Comparison of ENCODE assay signal across 25 mouse cellular contexts in genomic region chr2:31422576-31422975, GRCm38 (mm10). TPM values are rescaled to one million over a fixed set of nuclear protein-coding genes. Genes with fewer than 3 reads are reported as not detected.
DNase-seq lines count a peak whose midpoint lies in the region; ATAC-seq and TF ChIP-seq lines count a peak whose summit lies in the region.
"Had no signal": no experiment of that assay in that cellular context is flagged by ENCODE, and none has a peak within 500 bp of the region (broad histone marks: within the 10 kb centered on the region; RNA-seq: fewer than 3 reads in every experiment).

No protein-coding gene starts in this region.

- no peak overlapping the region for H3K27ac ChIP-seq in midbrain, postnatal 0 days (ENCODE audit: low read depth, low read length)

- ATAC-seq in midbrain, postnatal 0 days (ENCODE audit: low FRiP score) = no peak
- ATAC-seq: activated CD4-positive, CD25-positive, alpha-beta regulatory T cell, adult 4 months; CD4-positive, CD25-positive, alpha-beta regulatory T cell, adult 4 months; Patski had no signal

- peaks cover 86% of the 10 kb centered on the region for H3K4me1 ChIP-seq in E14TG2a.4 (replicated peaks; ENCODE audit: low read depth, low read length)
- H3K4me1 ChIP-seq in midbrain, postnatal 0 days (ENCODE audit: insufficient read depth, low read length) = no peaks in the 10 kb centered on the region

- no peak overlapping the region for H3K9ac ChIP-seq in midbrain, postnatal 0 days (replicated peaks; ENCODE audit: low read length, poor library complexity, severe bottlenecking)

- no peaks in the 10 kb centered on the region for H3K9me3 ChIP-seq in E14TG2a.4 (ENCODE audit: low read length)
- no peaks in the 10 kb centered on the region for H3K9me3 ChIP-seq in midbrain, postnatal 0 days (ENCODE audit: low read length)
- H3K9me3 ChIP-seq: G1E had no signal

- no peaks in the 10 kb centered on the region for H3K36me3 ChIP-seq in E14TG2a.4 (ENCODE audit: insufficient read depth, low read length)
- H3K36me3 ChIP-seq in midbrain, postnatal 0 days (ENCODE audit: insufficient read depth, low read length) = no peaks in the 10 kb centered on the region
- H3K36me3 ChIP-seq: G1E had no signal

- 0 out of 2 replicates have a peak overlapping the region, but pooled peaks have one; percentile 13 for H3K4me3 ChIP-seq in E14TG2a.4 (replicated peaks; ENCODE audit: low read length)
- no peak overlapping the region for H3K4me3 ChIP-seq in midbrain, postnatal 0 days (ENCODE audit: low read depth, low read length)

- H3K27me3 ChIP-seq in E14TG2a.4 (ENCODE audit: insufficient read depth, low read length) = peaks cover 43% of the 10 kb centered on the region
- no peaks in the 10 kb centered on the region for H3K27me3 ChIP-seq in midbrain, postnatal 0 days (ENCODE audit: insufficient read depth, low read length)

- no peak for TF ChIP-seq CTCF in E14TG2a.4 (conservative IDR thresholded peaks at IDR 0.05; ENCODE audit: low read length)
- no peak for TF ChIP-seq CTCF in midbrain, postnatal 0 days (IDR thresholded peaks at IDR 0.05)

- H3K4me2 ChIP-seq in midbrain, postnatal 0 days (ENCODE audit: low read depth, low read length, poor library complexity, severe bottlenecking) = no peak overlapping the region

- WGBS in midbrain, postnatal 0 days = 69% methylated on average over 6 of the region's 6 CpGs

- DNase-seq in ES-CJ7 (ENCODE audit: low read depth, low spot score) = peak; percentile 48
- DNase-seq in R1 (ENCODE audit: low read depth, low spot score) = peak; percentile 73
- DNase-seq in ZHBTc4 (ENCODE audit: low read depth, low spot score) = peak; percentile 58
- no peak for DNase-seq in cerebellum, adult 9-10 months
- DNase-seq in midbrain, postnatal 0 days (ENCODE audit: low spot score) = no peak
- DNase-seq in thymus, postnatal 25 days = no peak
- no peak for DNase-seq in spleen, postnatal 36 days (ENCODE audit: low spot score in 2 of 2)
- DNase-seq: adrenal gland, adult 2 months; adrenal gland, adult 8-10 months; adrenal gland, postnatal 10 days; adrenal gland, postnatal 14 days; adrenal gland, postnatal 25 days; adrenal gland, postnatal 36 days; B cell, adult 2 months; cerebellum, adult 11 months; cerebellum, adult 11-12 months; cerebellum, adult 18-20 months; cerebellum, adult 2 months; cerebellum, adult 8-10 months; cerebellum, adult 9-11 months had no signal

RNA-seq across cellular contexts. Expression of gene Ass1, which starts 47.4 kb away (rescaled TPM):
- 17.4 and 24.9 TPM in 2 replicates for total RNA-seq in midbrain, postnatal 0 days (2014; rRNA removed)
- polyA plus RNA-seq in midbrain, postnatal 0 days (2015; fragmentation: Nextera tagmentation; extraction: Ambion mirVana) = 26.4 and 30.3 TPM in 2 replicates
- total RNA-seq: G1E had no signal
- polyA plus RNA-seq: G1E had no signal

Comparison
In these comparisons a context has a peak if more than half of its experiments do, and no peak if none do; other contexts are left out.
1. DNase-seq: peak in ES-CJ7 (single experiment), R1 (single experiment) and ZHBTc4 (single experiment); none in cerebellum, adult 9-10 months (single experiment), midbrain, postnatal 0 days (single experiment), thymus, postnatal 25 days (single experiment) and spleen, postnatal 36 days (0 of 2).